Mouse (Mus musculus): ENCODE data around the gene Rad51b.

- TF ChIP-seq CTCF (IDR thresholded peaks at IDR 0.05; ENCODE audit: low read depth) (no peak), EP300 (IDR thresholded peaks at IDR 0.05; ENCODE audit: low read depth) (no peak)
Observed at GRCm38 (mm10) chr12:79748862-79749261, 451.8 kb downstream of the Rad51b start.
